Mouse (Mus musculus) MN1 (cell line): ENCODE data around the gene Dnah17.

ENCODE experiments used
- DNase-seq: peaks from one replicate; pipeline ENCODE4 v3.0.0-alpha.2; 2016; ENCODE audit warnings: low spot score

Dnah17 gene

GRCm38 (mm10) chr11:117994250-117995057 is 136.0 kb downstream of the Dnah17 start:
- DNase-seq, result no peak

GRCm38 (mm10) chr11:117993190-117994175 is 137.0 kb downstream of the Dnah17 start:
- DNase-seq, result no peak

GRCm38 (mm10) chr11:117991502-117992470 is 138.6 kb downstream of the Dnah17 start:
- DNase-seq, result no peak

- DNase-seq, result peak; percentile 68
Observed at GRCm38 (mm10) chr11:117989926-117990325, 140.5 kb downstream of the Dnah17 start.

- DNase-seq, result no peak
Observed at GRCm38 (mm10) chr11:117989241-117989640, 141.2 kb downstream of the Dnah17 start.

GRCm38 (mm10) chr11:117987968-117988367 is 142.5 kb downstream of the Dnah17 start:
- no peak for DNase-seq

GRCm38 (mm10) chr11:117987032-117987451 is 143.4 kb downstream of the Dnah17 start:
- DNase-seq, result peak; percentile 46

- DNase-seq, result peak; percentile 93
Observed at GRCm38 (mm10) chr11:117986126-117987031, 144.1 kb downstream of the Dnah17 start, which contains the start of gene Pgs1. Pgs1 (plus strand) TSS chr11:117986292.

GRCm38 (mm10) chr11:117983770-117984169 is 146.7 kb downstream of the Dnah17 start:
- no peak for DNase-seq

- no peak for DNase-seq
Observed at GRCm38 (mm10) chr11:117982426-117982825, 148.0 kb downstream of the Dnah17 start.

- no peak for DNase-seq
Observed at GRCm38 (mm10) chr11:117979388-117979787, 151.0 kb downstream of the Dnah17 start.

GRCm38 (mm10) chr11:117977694-117978360 is 152.6 kb downstream of the Dnah17 start:
- DNase-seq, result no peak

GRCm38 (mm10) chr11:117976081-117976582 is 154.3 kb downstream of the Dnah17 start:
- DNase-seq, result peak; percentile 85

- no peak for DNase-seq
Observed at GRCm38 (mm10) chr11:117975211-117975967, 155.0 kb downstream of the Dnah17 start.

GRCm38 (mm10) chr11:117974327-117975125 is 155.9 kb downstream of the Dnah17 start:
- DNase-seq, result peak; percentile 39

- no peak for DNase-seq
Observed at GRCm38 (mm10) chr11:117973569-117973968, 156.9 kb downstream of the Dnah17 start.

- no peak for DNase-seq
Observed at GRCm38 (mm10) chr11:117972656-117973558, 157.5 kb downstream of the Dnah17 start.
